Mouse (Mus musculus) C2C12 (cell line): Measurements from ENCODE around the gene Stk40.

Experiments
- CTCF ChIP-seq: IDR thresholded peaks from one replicate; pipeline ENCODE4 v1.5.1; 2011; ENCODE audit not compliant: control insufficient read depth, insufficient read depth, insufficient read length
- MYOD1 ChIP-seq: IDR thresholded peaks from one replicate; pipeline ENCODE4 v1.6.1; 2011; ENCODE audit warnings: low read depth; ENCODE audit not compliant: control insufficient read depth, insufficient read length
- MYOG ChIP-seq: IDR thresholded peaks from one replicate; pipeline ENCODE4 v1.6.1; 2011; ENCODE audit not compliant: control insufficient read depth, insufficient read length; ENCODE audit errors: extremely low read depth

DNA sequence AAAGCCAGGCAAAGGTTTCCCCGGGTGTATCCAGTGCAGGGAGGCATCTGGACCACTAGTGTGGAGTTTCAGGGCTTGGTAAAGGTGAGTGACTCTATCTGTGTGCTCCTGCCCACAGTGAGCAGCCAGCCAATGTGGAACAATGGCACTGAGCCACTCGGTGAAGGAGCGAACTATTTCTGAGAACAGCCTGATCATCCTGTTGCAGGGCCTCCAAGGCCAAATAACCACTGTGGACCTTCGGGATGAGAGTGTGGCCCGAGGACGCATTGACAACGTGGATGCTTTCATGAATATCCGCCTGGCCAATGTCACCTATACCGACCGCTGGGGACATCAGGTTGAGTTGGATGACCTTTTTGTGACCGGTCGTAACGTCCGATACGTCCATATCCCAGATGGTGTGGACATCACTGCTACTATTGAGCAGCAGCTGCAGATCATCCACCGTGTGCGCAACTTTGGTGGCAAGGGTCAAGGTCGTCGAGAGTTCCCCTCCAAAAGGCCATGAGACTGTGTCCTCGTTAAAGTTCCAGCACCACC, 6.0 kb upstream of the Stk40 start:
- TF ChIP-seq CTCF: no peak
- no peak for TF ChIP-seq MYOG
- no peak for TF ChIP-seq MYOD1
